Mouse (Mus musculus) kidney, postnatal 4 days (tissue): ENCODE measurements around the gene Hcrt.

ENCODE experiments used
- DNase-seq, 2 experiments: peaks; one replicate each; pipeline ENCODE4 v3.0.0; 2021; ENCODE audit warnings: mixed read lengths in 2 of 2

Hcrt gene

GRCm38 (mm10) chr11:100711783-100712615 is 50.7 kb downstream of the Hcrt start, which contains the start of gene Kat2a:
Kat2a (minus strand) TSS chr11:100712465.
- peak; percentile 90 to 94 for DNase-seq
